Mouse (Mus musculus): Measurements from ENCODE around the gene Exoc3l4. TPM values are rescaled to one million over a fixed set of nuclear protein-coding genes. Genes with fewer than 3 reads are reported as not detected.

The Exoc3l4 gene
- total and polyA plus RNA-seq, 2 experiments from 2014 or later, result 1.7 to 3.3 TPM

GRCm38 (mm10) chr12:111385883-111386641, 30.8 kb upstream of the Exoc3l4 start:
- no peak overlapping the region for H3K27ac ChIP-seq (ENCODE audit: low read depth, low read length)
- H3K27me3 ChIP-seq (ENCODE audit: insufficient read depth, low read length), result no peaks in the 10 kb centered on the region
- no peaks in the 10 kb centered on the region for H3K36me3 ChIP-seq (ENCODE audit: insufficient read depth, low read length)
- 86% methylated on average over 13 of the region's 13 CpGs for WGBS
- H3K9me3 ChIP-seq (ENCODE audit: low read length), result no peaks in the 10 kb centered on the region
- no peak overlapping the region for H3K4me3 ChIP-seq (ENCODE audit: low read depth, low read length)
- no peak for ATAC-seq (ENCODE audit: low FRiP score)
- H3K4me1 ChIP-seq (ENCODE audit: insufficient read depth, low read length), result no peaks in the 10 kb centered on the region
- no peak for DNase-seq (ENCODE audit: low spot score)
- no peak overlapping the region for H3K4me2 ChIP-seq (ENCODE audit: low read depth, low read length, poor library complexity, severe bottlenecking)
- H3K9ac ChIP-seq (replicated peaks; ENCODE audit: low read length, poor library complexity, severe bottlenecking), result no peak overlapping the region
- no peak for TF ChIP-seq CTCF (IDR thresholded peaks at IDR 0.05)

DNA sequence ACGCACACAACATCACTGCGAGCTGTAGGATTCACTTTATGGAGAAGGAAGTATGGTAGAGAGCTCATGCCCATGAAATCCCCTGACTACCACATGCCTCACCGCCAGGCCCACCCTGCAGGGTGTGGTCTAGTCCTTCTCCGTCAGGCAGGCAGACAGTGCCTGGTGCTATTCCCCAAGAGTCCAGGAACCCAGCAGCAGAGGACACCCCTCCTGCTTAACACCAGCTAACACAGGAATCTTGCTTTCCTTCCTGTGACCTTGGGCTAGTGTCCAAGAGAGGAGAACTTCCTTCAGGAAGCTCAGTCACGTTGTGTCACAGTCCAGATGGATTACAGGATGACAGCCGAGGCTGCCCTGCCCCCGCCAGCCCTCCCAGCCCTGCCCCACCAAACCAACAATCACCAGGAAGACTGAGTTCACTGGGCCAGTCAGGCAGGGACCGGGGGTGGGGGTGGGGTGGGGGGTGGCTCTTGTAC, 30.1 kb upstream of the Exoc3l4 start:
- Histone ChIP-seq H3K36me3 (ENCODE audit: insufficient read depth, low read length) (no peaks in the 10 kb centered on the region), H3K4me2 (ENCODE audit: low read depth, low read length, poor library complexity, severe bottlenecking) (no peak overlapping the region), H3K27ac (ENCODE audit: low read depth, low read length) (no peak overlapping the region), H3K9ac (replicated peaks; ENCODE audit: low read length, poor library complexity, severe bottlenecking) (no peak overlapping the region), H3K4me1 (ENCODE audit: insufficient read depth, low read length) (no peaks in the 10 kb centered on the region), H3K9me3 (ENCODE audit: low read length) (no peaks in the 10 kb centered on the region), H3K4me3 (ENCODE audit: low read depth, low read length) (no peak overlapping the region), H3K27me3 (ENCODE audit: insufficient read depth, low read length) (no peaks in the 10 kb centered on the region)
- DNase-seq (ENCODE audit: low spot score), result no peak
- no peak for TF ChIP-seq CTCF (IDR thresholded peaks at IDR 0.05)
- WGBS, result 71% methylated on average over 8 of the region's 8 CpGs
- no peak for ATAC-seq (ENCODE audit: low FRiP score)

GRCm38 (mm10) chr12:111387146-111387545, 29.7 kb upstream of the Exoc3l4 start:
- Histone ChIP-seq H3K4me2 (ENCODE audit: low read depth, low read length, poor library complexity, severe bottlenecking) (no peak overlapping the region), H3K9ac (replicated peaks; ENCODE audit: low read length, poor library complexity, severe bottlenecking) (no peak overlapping the region), H3K27me3 (ENCODE audit: insufficient read depth, low read length) (no peaks in the 10 kb centered on the region), H3K4me1 (ENCODE audit: insufficient read depth, low read length) (no peaks in the 10 kb centered on the region), H3K27ac (ENCODE audit: low read depth, low read length) (no peak overlapping the region), H3K36me3 (ENCODE audit: insufficient read depth, low read length) (no peaks in the 10 kb centered on the region), H3K4me3 (ENCODE audit: low read depth, low read length) (no peak overlapping the region), H3K9me3 (ENCODE audit: low read length) (no peaks in the 10 kb centered on the region)
- 95% methylated on average over 4 of the region's 4 CpGs for WGBS
- no peak for TF ChIP-seq CTCF (IDR thresholded peaks at IDR 0.05)
- ATAC-seq (ENCODE audit: low FRiP score), result no peak
- DNase-seq (ENCODE audit: low spot score), result no peak

DNA sequence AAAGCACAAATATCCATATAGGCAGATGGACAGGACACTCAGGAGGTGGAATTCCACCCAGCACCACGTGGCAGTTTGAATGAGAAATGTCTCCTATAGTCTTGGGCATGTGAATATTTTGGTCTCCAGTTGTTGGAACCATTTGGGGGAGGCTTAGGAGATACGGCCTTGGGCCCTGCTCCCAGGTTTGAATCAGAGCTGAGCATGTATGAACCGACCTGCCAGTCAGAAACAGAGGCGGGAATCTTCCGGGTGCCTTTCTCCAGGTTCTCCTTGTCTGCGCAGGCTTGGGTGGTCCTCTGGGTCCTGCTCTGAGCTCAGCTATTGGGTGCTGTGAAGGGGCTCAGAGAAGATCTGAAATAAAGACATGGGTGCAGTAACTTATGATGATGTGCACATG, 22.8 kb upstream of the Exoc3l4 start:
- ATAC-seq (ENCODE audit: low FRiP score) (no peak), DNase-seq (ENCODE audit: low spot score) (no peak)
- no peak overlapping the region for H3K27ac ChIP-seq (ENCODE audit: low read depth, low read length)
- no peak overlapping the region for H3K4me2 ChIP-seq (ENCODE audit: low read depth, low read length, poor library complexity, severe bottlenecking)
- no peak for TF ChIP-seq CTCF (IDR thresholded peaks at IDR 0.05)
- H3K9me3 ChIP-seq (ENCODE audit: low read length), result no peaks in the 10 kb centered on the region
- H3K9ac ChIP-seq (replicated peaks; ENCODE audit: low read length, poor library complexity, severe bottlenecking), result no peak overlapping the region
- H3K4me3 ChIP-seq (ENCODE audit: low read depth, low read length), result no peak overlapping the region
- H3K36me3 ChIP-seq (ENCODE audit: insufficient read depth, low read length), result no peaks in the 10 kb centered on the region
- WGBS, result 87% methylated on average over 6 of the region's 6 CpGs
- no peaks in the 10 kb centered on the region for H3K27me3 ChIP-seq (ENCODE audit: insufficient read depth, low read length)
- no peaks in the 10 kb centered on the region for H3K4me1 ChIP-seq (ENCODE audit: insufficient read depth, low read length)

- WGBS, result 74% methylated on average over 5 of the region's 5 CpGs
- no peaks in the 10 kb centered on the region for H3K36me3 ChIP-seq (ENCODE audit: insufficient read depth, low read length)
- no peaks in the 10 kb centered on the region for H3K4me1 ChIP-seq (ENCODE audit: insufficient read depth, low read length)
- no peak overlapping the region for H3K9ac ChIP-seq (replicated peaks; ENCODE audit: low read length, poor library complexity, severe bottlenecking)
- no peak overlapping the region for H3K4me3 ChIP-seq (ENCODE audit: low read depth, low read length)
- DNase-seq (ENCODE audit: low spot score), result no peak
- no peak overlapping the region for H3K27ac ChIP-seq (ENCODE audit: low read depth, low read length)
- no peaks in the 10 kb centered on the region for H3K27me3 ChIP-seq (ENCODE audit: insufficient read depth, low read length)
- no peak overlapping the region for H3K4me2 ChIP-seq (ENCODE audit: low read depth, low read length, poor library complexity, severe bottlenecking)
- H3K9me3 ChIP-seq (ENCODE audit: low read length), result no peaks in the 10 kb centered on the region
- ATAC-seq (ENCODE audit: low FRiP score), result no peak
- TF ChIP-seq CTCF (IDR thresholded peaks at IDR 0.05), result no peak
These were observed 19.8 kb upstream of the Exoc3l4 start for GRCm38 (mm10) chr12:111396997-111397396.

DNA sequence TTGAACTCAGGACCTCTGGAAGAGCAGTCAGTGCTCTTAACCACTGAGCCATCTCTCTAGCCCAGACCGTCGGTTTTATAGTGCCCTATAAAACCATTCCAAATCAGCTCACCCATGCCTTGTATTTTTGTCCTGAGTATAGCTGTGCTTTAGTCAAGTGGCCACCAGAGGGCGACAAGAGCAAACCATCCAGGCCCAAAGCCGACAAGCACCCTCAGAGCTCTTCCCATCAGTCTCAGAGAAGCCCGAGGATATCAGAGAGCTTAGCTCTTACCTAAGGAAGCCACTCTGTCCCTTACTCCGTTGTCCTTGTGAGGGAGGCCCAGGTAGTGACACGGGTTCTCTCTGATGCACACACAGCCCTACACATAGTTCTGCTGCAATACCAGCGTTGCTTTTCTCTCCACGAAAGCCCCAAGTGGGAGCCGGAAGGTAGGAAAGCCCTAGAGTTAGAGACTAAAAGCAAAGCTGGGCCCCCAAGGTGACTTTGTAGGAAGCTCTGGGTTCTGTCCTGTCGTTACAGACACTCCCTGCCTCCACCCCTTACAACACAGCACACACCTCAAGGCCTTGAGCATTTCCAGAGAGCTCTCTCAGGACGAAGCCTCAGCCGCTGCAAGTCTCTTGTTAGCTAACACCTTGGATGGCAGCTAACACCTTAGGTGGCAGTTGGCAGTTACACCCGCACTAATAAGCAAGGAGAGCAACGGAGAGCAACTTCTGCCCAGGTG, 15.2 kb upstream of the Exoc3l4 start:
- H3K4me2 ChIP-seq (ENCODE audit: low read depth, low read length, poor library complexity, severe bottlenecking), result no peak overlapping the region
- 0 out of 2 replicates have a peak, but pooled peaks cover 2% of the 10 kb centered on the region for H3K27me3 ChIP-seq (ENCODE audit: insufficient read depth, low read length)
- no peak overlapping the region for H3K4me3 ChIP-seq (ENCODE audit: low read depth, low read length)
- TF ChIP-seq CTCF (IDR thresholded peaks at IDR 0.05), result peak; percentile 95
- ATAC-seq (ENCODE audit: low FRiP score) (no peak), DNase-seq (ENCODE audit: low spot score) (peak; percentile 85)
- no peak overlapping the region for H3K9ac ChIP-seq (replicated peaks; ENCODE audit: low read length, poor library complexity, severe bottlenecking)
- H3K27ac ChIP-seq (ENCODE audit: low read depth, low read length), result no peak overlapping the region
- WGBS, result 22% methylated on average over 15 of the region's 15 CpGs
- 0 out of 2 replicates have a peak, but pooled peaks cover 2% of the 10 kb centered on the region for H3K4me1 ChIP-seq (ENCODE audit: insufficient read depth, low read length)
- no peaks in the 10 kb centered on the region for H3K9me3 ChIP-seq (ENCODE audit: low read length)
- no peaks in the 10 kb centered on the region for H3K36me3 ChIP-seq (ENCODE audit: insufficient read depth, low read length)
